Mouse (Mus musculus) retina, embryonic 14.5 days (tissue): ENCODE measurements at regions not wholly inside any gene's neighbourhood (a gene's known extent, or its start where the extent isn't known, plus 50 kb on each side); places are given as distances from the start of the nearest gene placed in this dataset.

ENCODE experiments used
- DNase-seq: peaks from one replicate; pipeline ENCODE4 v3.0.0-alpha.2; 2015; ENCODE audit warnings: low spot score

GRCm38 (mm10) chr10:96786903-96787571 is 170.2 kb downstream of the Btg1 start:
- DNase-seq = no peak

- DNase-seq = no peak
Observed at GRCm38 (mm10) chr10:96787572-96787946, 170.8 kb downstream of the Btg1 start.

GRCm38 (mm10) chr10:96788352-96789016 is 171.7 kb downstream of the Btg1 start:
- DNase-seq = no peak

GRCm38 (mm10) chr10:96797116-96797515 is 180.3 kb downstream of the Btg1 start:
- no peak for DNase-seq

- DNase-seq = peak; percentile 29
Observed at GRCm38 (mm10) chr10:96800801-96801200, 184.0 kb downstream of the Btg1 start.

GRCm38 (mm10) chr10:96804030-96804784 is 187.4 kb downstream of the Btg1 start:
- DNase-seq = peak; percentile 38

GRCm38 (mm10) chr10:96806579-96806978 is 189.8 kb downstream of the Btg1 start:
- no peak for DNase-seq

GRCm38 (mm10) chr10:96821852-96822251 is 205.0 kb downstream of the Btg1 start:
- no peak for DNase-seq

- no peak for DNase-seq
Observed at GRCm38 (mm10) chr10:96822344-96823335, 205.8 kb downstream of the Btg1 start.

GRCm38 (mm10) chr10:96826234-96826788 is 209.5 kb downstream of the Btg1 start:
- no peak for DNase-seq

GRCm38 (mm10) chr10:96827971-96828370 is 211.2 kb downstream of the Btg1 start:
- no peak for DNase-seq

GRCm38 (mm10) chr10:96828581-96829246 is 211.9 kb downstream of the Btg1 start:
- no peak for DNase-seq

GRCm38 (mm10) chr10:96831071-96831470 is 214.3 kb downstream of the Btg1 start:
- DNase-seq = no peak

- DNase-seq = no peak
Observed at GRCm38 (mm10) chr10:96837230-96837629, 220.4 kb downstream of the Btg1 start.

- DNase-seq = no peak
Observed at GRCm38 (mm10) chr10:96841128-96841527, 224.3 kb downstream of the Btg1 start.

GRCm38 (mm10) chr10:96841956-96842355 is 225.2 kb downstream of the Btg1 start:
- no peak for DNase-seq

GRCm38 (mm10) chr10:96845906-96846305 is 229.1 kb downstream of the Btg1 start:
- DNase-seq = no peak

GRCm38 (mm10) chr10:96847028-96847427 is 230.2 kb downstream of the Btg1 start:
- no peak for DNase-seq

GRCm38 (mm10) chr10:96847433-96848165 is 230.8 kb downstream of the Btg1 start:
- DNase-seq = no peak

GRCm38 (mm10) chr10:96848496-96848895 is 231.7 kb downstream of the Btg1 start:
- DNase-seq = no peak
